Mouse (Mus musculus) erythroblast, embryonic 14.5 days (primary cell): ENCODE data around the gene Pitpnm1.

Experiments used
- GATA1 ChIP-seq: IDR thresholded peaks from 2 replicates; pipeline ENCODE4 v1.6.1; 2012; ENCODE audit warnings: low read length, inconsistent platforms, mixed read lengths
- TAL1 ChIP-seq: IDR thresholded peaks from 3 replicates; pipeline ENCODE4 v1.6.1; 2012; ENCODE audit warnings: low read length, inconsistent platforms, mixed read lengths

GRCm38 (mm10) chr19:4057389-4057788 lies 42.4 kb upstream of the Pitpnm1 start:
- TF ChIP-seq GATA1: no peak
- no peak for TF ChIP-seq TAL1
